ENCODE assay signal across 11 mouse cellular contexts in genomic region chr5:134901012-134901643, GRCm38 (mm10). TPM values are rescaled to one million over a fixed set of nuclear protein-coding genes. Genes with fewer than 3 reads are reported as not detected.
A peak's percentile ranks its signal among the peaks of the same experiment; 100 is the strongest.
DNase-seq lines count a peak whose midpoint lies in the region; ATAC-seq and TF ChIP-seq lines count a peak whose summit lies in the region.
"Had no signal": no experiment of that assay in that cellular context is flagged by ENCODE, and none has a peak within 500 bp of the region (broad histone marks: within the 10 kb centered on the region; RNA-seq: fewer than 3 reads in every experiment).

No protein-coding gene starts in this region.

- peaks cover 3% of the 10 kb centered on the region for H3K9me3 ChIP-seq in CH12.LX (replicated peaks; ENCODE audit: low read length)
- no peaks in the 10 kb centered on the region for H3K9me3 ChIP-seq in hindbrain, embryonic 11.5 days (ENCODE audit: control insufficient read depth, low read length)
- H3K9me3 ChIP-seq in midbrain, embryonic 15.5 days = no peaks in the 10 kb centered on the region
- H3K9me3 ChIP-seq: G1E had no signal

- no peak for TF ChIP-seq EP300 in CH12.LX (IDR thresholded peaks at IDR 0.05; ENCODE audit: low read length)

- in situ Hi-C loops in CH12.LX (cut with MboI; ENCODE audit: low pct_ligation_motif_present, low pct_unique_long_range_greater_than_20kb, low sequenced_read_pairs) = loop anchor here (25.0 kb wide), 2 partner anchors 164 to 211 kb away; partner anchors contain the start of gene Eln

- peak; percentile 35 to 45 for DNase-seq in frontal cortex, postnatal 36 days (ENCODE audit: low spot score in 2 of 2)
- peak; percentile 24 for DNase-seq in CH12.LX (ENCODE audit: extremely low read depth)
- DNase-seq in cerebellum, adult 9-11 months = peak; percentile 14
- peak; percentile 39 for DNase-seq in hindbrain, embryonic 11.5 days (ENCODE audit: low spot score)
- peak; percentile 15 for DNase-seq in layer of hippocampus, adult 9-10 months (ENCODE audit: low spot score)
- DNase-seq in spleen, postnatal 4 days (ENCODE audit: low spot score in 2 of 2) = no peak

- no peak overlapping the region for H3K4me2 ChIP-seq in CH12.LX (ENCODE audit: insufficient read depth, low read depth, poor library complexity, severe bottlenecking)
- no peak overlapping the region for H3K4me2 ChIP-seq in hindbrain, embryonic 11.5 days (replicated peaks; ENCODE audit: low read depth, low read length)
- no peak overlapping the region for H3K4me2 ChIP-seq in midbrain, embryonic 15.5 days

- no peaks in the 10 kb centered on the region for H3K79me2 ChIP-seq in CH12.LX (replicated peaks; ENCODE audit: control insufficient read depth, extremely low read depth, insufficient read depth, poor library complexity, severe bottlenecking)

- peaks cover 0 to 2% of the 10 kb centered on the region in 2 experiments; a peak in 1 of 4 replicates for H3K4me1 ChIP-seq in CH12.LX (ENCODE audit: control insufficient read depth in 1 of 2, insufficient read depth in 2 of 2)
- no peaks in the 10 kb centered on the region for H3K4me1 ChIP-seq in hindbrain, embryonic 11.5 days (replicated peaks; ENCODE audit: control insufficient read depth, insufficient read depth, low read length)
- peaks cover 7% of the 10 kb centered on the region for H3K4me1 ChIP-seq in midbrain, embryonic 15.5 days

- H3K9ac ChIP-seq in CH12.LX (ENCODE audit: insufficient read depth, low read depth) = no peak overlapping the region
- no peak overlapping the region for H3K9ac ChIP-seq in hindbrain, embryonic 11.5 days (ENCODE audit: low read depth, low read length)
- H3K9ac ChIP-seq in midbrain, embryonic 15.5 days = no peak overlapping the region

- no peak overlapping the region for H3K27ac ChIP-seq in CH12.LX (ENCODE audit: insufficient read depth, low read depth)
- H3K27ac ChIP-seq in hindbrain, embryonic 11.5 days (ENCODE audit: low read depth, low read length) = no peak overlapping the region
- no peak overlapping the region for H3K27ac ChIP-seq in midbrain, embryonic 15.5 days

- peak in 1 of 2 experiments; percentile 68; a peak in 2 of 4 replicates for TF ChIP-seq CTCF in CH12.LX (conservative IDR thresholded peaks at IDR 0.05 in 1 of 2, IDR thresholded peaks at IDR 0.05 in 1 of 2; ENCODE audit: low read depth in 2 of 2, low read length in 2 of 2)

- no peak overlapping the region for H3K4me3 ChIP-seq in CH12.LX (replicated peaks in 1 of 3; ENCODE audit: low read depth in 2 of 3, low read length in 2 of 3, poor library complexity in 1 of 3)
- H3K4me3 ChIP-seq in hindbrain, embryonic 11.5 days (ENCODE audit: low read depth, low read length) = no peak overlapping the region
- no peak overlapping the region for H3K4me3 ChIP-seq in midbrain, embryonic 15.5 days

- dilution Hi-C loops in CH12.LX (cut with MboI; ENCODE audit: extremely low pct_ligation_motif_present, extremely low pct_unique_long_range_greater_than_20kb, low sequenced_read_pairs) = no loop called here

- no peaks in the 10 kb centered on the region for H3K36me3 ChIP-seq in CH12.LX (replicated peaks in 1 of 2; ENCODE audit: control insufficient read depth in 1 of 2, insufficient read depth in 1 of 2, low read length in 1 of 2)
- no peaks in the 10 kb centered on the region for H3K36me3 ChIP-seq in hindbrain, embryonic 11.5 days (ENCODE audit: control insufficient read depth, insufficient read depth, low read length)
- no peaks in the 10 kb centered on the region for H3K36me3 ChIP-seq in midbrain, embryonic 15.5 days (replicated peaks)
- H3K36me3 ChIP-seq: G1E had no signal

- no peak for TF ChIP-seq POLR2A in CH12.LX (IDR thresholded peaks at IDR 0.05; ENCODE audit: low read depth, low read length)

- H3K27me3 ChIP-seq in CH12.LX (replicated peaks) = peaks cover 74% of the 10 kb centered on the region
- no peaks in the 10 kb centered on the region for H3K27me3 ChIP-seq in hindbrain, embryonic 11.5 days (ENCODE audit: control insufficient read depth, insufficient read depth, low read length)
- H3K27me3 ChIP-seq in midbrain, embryonic 15.5 days (replicated peaks) = no peaks in the 10 kb centered on the region

- no peak; the same call in 1 of the 2 replicates for ATAC-seq in frontal cortex, adult (ENCODE audit: low TSS enrichment)
- no peak for ATAC-seq in hindbrain, embryonic 11.5 days (ENCODE audit: low FRiP score)
- peak; percentile 37; the same call in 1 of the 2 replicates for ATAC-seq in midbrain, embryonic 15.5 days (replicated peaks)

- WGBS in hindbrain, embryonic 11.5 days = 45% methylated on average over 12 of the region's 12 CpGs
- 42% methylated on average over 12 of the region's 12 CpGs for WGBS in midbrain, embryonic 15.5 days

- TF ChIP-seq RAD21 in CH12.LX (IDR thresholded peaks at IDR 0.05; ENCODE audit: low read depth, low read length) = peak; percentile 68

TF ChIP-seq in CH12.LX, 34 proteins besides CTCF, POLR2A, EP300 and RAD21:
- no peak for TF ChIP-seq TBP (conservative IDR thresholded peaks at IDR 0.05; ENCODE audit: low read depth, low read length)
- peak; percentile 93 for TF ChIP-seq BHLHE40 (IDR thresholded peaks at IDR 0.05; ENCODE audit: low read depth, low read length)
- peak; percentile 42 for TF ChIP-seq SMC3 (IDR thresholded peaks at IDR 0.05; ENCODE audit: low read depth, low read length)
TF ChIP-seq in CH12.LX: peak in this region for 2.

RNA-seq across cellular contexts. Expression of gene Tmem270, which starts 5.4 kb away (rescaled TPM):
- total RNA-seq in CH12.LX (2012; rRNA removed) (not detected in 2 replicates), CH12.LX (2014; rRNA removed) (not detected in 2 replicates)
- polyA plus RNA-seq in CH12.LX (2012; ENCODE audit: insufficient read length, low read depth) = not detected in 2 replicates
- polyA plus RNA-seq in hindbrain, embryonic 11.5 days (2014; fragmentation: Nextera tagmentation; extraction: Ambion mirVana) = not detected in 2 replicates
- polyA plus RNA-seq in midbrain, embryonic 15.5 days (2015; fragmentation: Nextera tagmentation; extraction: Ambion mirVana) = not detected in 2 replicates
- total RNA-seq: G1E had no signal
- polyA plus RNA-seq: G1E; heart, embryonic 14.5 days; spleen, adult 2 months had no signal

RNA-seq across cellular contexts. Expression of gene Cldn13, which starts 14.2 kb away (rescaled TPM):
- total RNA-seq in CH12.LX (2012; rRNA removed) = not detected in 2 replicates
- not detected in 2 replicates for total RNA-seq in CH12.LX (2014; rRNA removed)
- not detected in 2 replicates for polyA plus RNA-seq in CH12.LX (2012; ENCODE audit: insufficient read length, low read depth)
- 3.1 and 4.1 TPM in 2 replicates for polyA plus RNA-seq in hindbrain, embryonic 11.5 days (2014; fragmentation: Nextera tagmentation; extraction: Ambion mirVana)
- 0.32 TPM in 1 of 2 replicates, not detected in the other for polyA plus RNA-seq in midbrain, embryonic 15.5 days (2015; fragmentation: Nextera tagmentation; extraction: Ambion mirVana)
- polyA plus RNA-seq: G1E had no signal

RNA-seq across cellular contexts. Expression of gene Mettl27, which starts 31.0 kb away (rescaled TPM):
- 1.7 and 1.9 TPM in 2 replicates for total RNA-seq in CH12.LX (2012; rRNA removed)
- total RNA-seq in CH12.LX (2014; rRNA removed) = 0.93 and 1.3 TPM in 2 replicates
- polyA plus RNA-seq in CH12.LX (2012; ENCODE audit: insufficient read length, low read depth) = 0.30 and 0.73 TPM in 2 replicates
- 8.3 and 8.6 TPM in 2 replicates for polyA plus RNA-seq in hindbrain, embryonic 11.5 days (2014; fragmentation: Nextera tagmentation; extraction: Ambion mirVana)
- 7.2 and 8.4 TPM in 2 replicates for polyA plus RNA-seq in midbrain, embryonic 15.5 days (2015; fragmentation: Nextera tagmentation; extraction: Ambion mirVana)

RNA-seq across cellular contexts. Expression of gene Cldn4, which starts 45.6 kb away (rescaled TPM):
- total RNA-seq in CH12.LX (2012; rRNA removed) (0.08 TPM in 1 of 2 replicates, not detected in the other), CH12.LX (2014; rRNA removed) (0.16 and 0.51 TPM in 2 replicates)
- polyA plus RNA-seq in CH12.LX (2012; ENCODE audit: insufficient read length, low read depth) = 0.17 and 0.31 TPM in 2 replicates
- 7.8 and 10.2 TPM in 2 replicates for polyA plus RNA-seq in hindbrain, embryonic 11.5 days (2014; fragmentation: Nextera tagmentation; extraction: Ambion mirVana)
- polyA plus RNA-seq in midbrain, embryonic 15.5 days (2015; fragmentation: Nextera tagmentation; extraction: Ambion mirVana) = not detected in 2 replicates
- polyA plus RNA-seq: G1E had no signal

Comparison
In these comparisons a context has a peak if more than half of its experiments do, and no peak if none do; other contexts are left out.
1. DNase-seq: peak in frontal cortex, postnatal 36 days (2 of 2), CH12.LX (single experiment), cerebellum, adult 9-11 months (single experiment), hindbrain, embryonic 11.5 days (single experiment) and layer of hippocampus, adult 9-10 months (single experiment); none in spleen, postnatal 4 days (0 of 2).